Mouse (Mus musculus) cerebellum, adult 2 months (tissue): ENCODE measurements at regions not wholly inside any gene's neighbourhood (a gene's known extent, or its start where the extent isn't known, plus 50 kb on each side); places are given as distances from the start of the nearest gene placed in this dataset.
"Not testable (repeated sequence)": the region's sequence is repeated elsewhere in the genome, so short reads cannot be mapped to it uniquely, and the experiment has no call there.

Experiments
- CTCF ChIP-seq: fragments of 200-500 bp; IDR thresholded peaks from 2 replicates; pipeline ENCODE4 v1.5.1; 2011; ENCODE audit warnings: low read depth, mild to moderate bottlenecking, control low read depth, low read length, moderate library complexity, borderline replicate concordance; ENCODE audit not compliant: insufficient read depth
- POLR2A ChIP-seq: fragments of 200-500 bp; IDR thresholded peaks from 2 replicates; pipeline ENCODE4 v1.6.1; 2011; ENCODE audit warnings: low read length, control low read depth, borderline replicate concordance; ENCODE audit not compliant: insufficient read depth

- TF ChIP-seq POLR2A, CTCF: not testable (repeated sequence)
Observed at GRCm38 (mm10) chr9:78848564-78848893, 233.2 kb downstream of the Cd109 start.
